Mouse (Mus musculus) brain, adult 2 months (tissue): ENCODE data around the gene Kcnc1.

Experiments used
- DNase-seq: peaks from one replicate; pipeline ENCODE4 v3.0.0; 2011; ENCODE audit warnings: low read depth, low spot score

Kcnc1 gene

DNA sequence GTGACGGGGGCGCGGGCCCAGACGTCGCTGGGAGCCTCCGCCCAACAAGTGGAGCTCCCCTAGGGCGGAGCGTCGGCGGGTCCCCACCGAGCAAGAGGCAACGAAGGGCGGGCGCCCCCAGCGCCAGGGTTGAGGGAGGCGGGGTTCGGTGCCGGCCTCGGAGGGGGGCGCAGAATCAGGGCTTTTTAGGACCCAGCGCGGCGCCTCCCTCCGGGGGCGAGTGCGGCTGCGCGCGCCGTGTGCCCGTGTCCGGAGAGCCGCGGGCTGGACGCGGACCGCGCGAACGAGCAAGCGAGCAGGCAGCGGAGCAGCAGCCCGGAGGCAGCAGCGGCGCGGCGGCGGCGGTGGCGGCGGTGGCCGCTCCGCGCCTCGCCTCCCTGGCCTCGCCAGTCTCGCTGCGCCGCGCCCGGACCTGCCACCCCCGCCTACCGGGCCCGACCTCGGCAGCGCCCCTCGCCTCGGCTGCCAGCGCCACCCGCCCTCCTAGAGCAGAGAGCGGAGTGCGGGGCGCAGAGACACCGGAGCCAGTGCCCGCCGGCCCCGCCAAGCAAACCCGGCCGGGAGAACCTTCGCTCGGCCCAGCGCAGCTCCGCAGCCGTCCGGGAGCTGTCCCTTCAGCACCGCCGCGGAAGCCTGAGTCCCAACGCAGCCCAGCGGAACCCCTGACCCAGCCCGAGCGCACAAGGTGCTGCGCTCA, at the start of gene Kcnc1:
TSS of gene Kcnc1 (plus strand) at position 267 of the 697 bp plus-strand sequence.
- peak; percentile 95 for DNase-seq

- no peak for DNase-seq
Measured at GRCm38 (mm10) chr7:46347692-46348091, 48.6 kb upstream of the Kcnc1 start.

DNA sequence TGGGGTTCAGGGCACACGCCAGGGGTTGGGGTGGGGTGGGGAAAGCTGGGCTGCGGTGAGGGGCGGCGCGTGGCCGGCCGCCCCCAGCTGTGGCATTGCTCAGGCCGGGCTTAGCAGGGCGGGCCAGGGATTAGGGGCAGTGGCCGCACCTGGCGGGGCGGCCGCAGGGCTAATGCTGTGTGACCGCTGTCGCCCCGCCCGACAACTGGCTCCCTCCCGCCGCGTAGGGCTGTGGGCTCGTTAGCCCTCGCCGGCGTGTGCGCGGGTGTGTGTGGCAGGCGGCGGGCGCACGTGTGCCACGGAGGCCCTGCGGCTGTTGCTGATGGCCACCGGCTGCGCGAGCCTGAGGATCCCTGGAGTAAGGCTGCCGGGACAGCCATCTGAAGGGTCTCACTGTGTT, 47.5 kb upstream of the Kcnc1 start:
- DNase-seq = no peak

DNA sequence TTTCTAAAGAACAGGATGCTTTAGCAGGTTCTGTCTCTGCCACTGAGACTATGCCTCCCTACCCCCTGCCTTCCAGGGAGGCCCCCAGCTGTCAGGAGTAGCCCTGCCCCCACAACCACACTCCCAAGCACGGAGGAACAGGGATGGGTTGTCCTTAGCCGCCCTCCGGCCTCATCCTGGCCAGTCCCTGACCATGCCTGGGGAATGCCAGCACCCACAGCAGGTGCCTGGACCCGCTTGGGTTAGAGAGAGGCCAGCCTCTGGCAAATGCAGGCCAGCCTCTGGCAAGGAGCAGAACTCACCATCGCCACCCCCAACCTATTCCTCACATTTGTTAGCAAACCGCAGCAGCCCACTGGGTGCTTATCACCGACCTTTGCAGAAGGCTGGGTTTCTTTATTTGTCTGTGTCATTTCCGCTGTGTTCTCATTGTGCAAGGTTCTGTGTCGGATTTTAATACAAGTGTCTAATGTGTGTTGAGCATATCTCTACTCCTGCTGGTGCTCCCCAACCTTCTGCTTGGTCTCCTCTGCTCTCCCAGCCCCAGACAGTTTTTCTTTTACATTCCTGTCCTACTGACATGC, 46.1 kb upstream of the Kcnc1 start:
- no peak for DNase-seq

DNA sequence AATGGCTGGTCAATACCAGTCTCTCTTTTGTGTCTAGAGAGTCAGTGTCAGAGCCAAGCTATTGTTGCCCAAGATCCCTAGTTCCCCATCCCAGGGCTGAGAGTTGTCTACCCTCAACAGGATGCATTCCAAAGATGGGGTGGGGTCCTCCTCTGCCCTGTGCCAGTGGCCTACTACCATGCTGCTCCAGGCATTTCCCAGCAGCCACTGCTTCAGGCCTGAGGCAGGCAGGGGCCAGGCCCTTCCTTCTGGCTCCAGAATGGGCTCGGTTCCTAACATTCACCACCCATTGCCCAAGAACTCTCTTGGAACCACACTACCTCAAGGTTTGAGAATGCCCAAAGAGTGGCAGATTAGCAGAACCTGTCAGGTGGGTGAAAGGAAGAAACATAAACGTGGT, 43.5 kb upstream of the Kcnc1 start:
- DNase-seq = no peak

DNA sequence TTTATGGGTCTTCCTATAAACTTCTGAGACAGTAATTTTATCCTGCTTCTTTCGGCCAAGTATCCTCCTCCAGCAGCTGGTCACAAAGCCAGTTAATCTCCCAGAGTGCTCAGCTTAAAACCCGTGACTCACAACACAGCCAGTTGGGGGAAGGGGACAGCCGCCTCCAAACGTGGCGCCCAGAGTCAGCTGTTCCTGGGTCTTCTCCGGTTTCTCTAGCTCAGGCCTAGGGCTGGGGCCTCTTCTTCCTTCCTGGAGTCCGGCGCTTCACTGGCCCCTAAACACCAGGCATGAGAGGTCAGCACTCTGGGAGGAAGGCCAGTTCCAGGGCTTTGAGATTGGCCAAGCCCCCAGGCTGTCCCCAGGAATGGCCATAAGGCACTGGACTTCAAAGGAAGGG, 43.1 kb upstream of the Kcnc1 start:
- DNase-seq = no peak

GRCm38 (mm10) chr7:46353875-46354274, 42.4 kb upstream of the Kcnc1 start:
- no peak for DNase-seq

DNA sequence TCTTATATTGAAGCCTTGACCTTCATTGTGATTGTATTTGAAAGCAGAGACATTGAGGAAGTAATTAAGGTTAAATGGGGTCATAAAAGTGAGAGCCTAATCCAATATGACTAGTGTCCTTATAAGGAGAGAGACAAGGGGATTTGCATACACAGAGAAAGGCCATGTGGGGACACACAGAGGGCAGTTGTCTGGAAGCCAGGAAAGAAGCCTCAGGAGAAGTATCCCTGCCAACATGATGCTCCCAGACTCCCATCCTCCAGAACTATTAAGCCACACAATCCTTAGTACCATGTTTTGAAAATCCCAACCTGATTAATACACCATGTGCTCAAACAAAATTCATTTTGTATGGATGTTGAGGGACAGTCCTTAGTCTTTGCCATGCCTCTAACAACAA, 34.5 kb upstream of the Kcnc1 start:
- DNase-seq = no peak

DNA sequence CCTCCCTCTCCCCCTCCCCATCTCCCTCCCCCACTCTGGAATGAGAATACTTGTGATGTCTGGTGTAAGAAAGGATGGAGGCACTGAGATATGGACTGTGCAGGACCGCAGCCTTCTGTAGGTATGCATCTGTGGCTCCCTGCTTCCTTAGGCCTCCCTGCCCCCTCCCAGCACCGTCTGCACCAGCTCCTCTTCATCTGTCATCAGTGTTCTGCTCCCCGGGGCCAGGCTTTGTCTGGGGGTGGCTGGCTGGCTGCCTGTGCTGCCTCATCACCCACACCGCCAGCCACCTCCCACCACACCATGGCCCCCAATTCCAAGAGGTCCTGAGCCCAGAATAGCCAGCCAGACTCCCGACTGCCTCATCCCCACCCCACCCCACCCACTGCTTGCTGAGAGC, 32.1 kb upstream of the Kcnc1 start:
- peak; percentile 51 for DNase-seq

DNA sequence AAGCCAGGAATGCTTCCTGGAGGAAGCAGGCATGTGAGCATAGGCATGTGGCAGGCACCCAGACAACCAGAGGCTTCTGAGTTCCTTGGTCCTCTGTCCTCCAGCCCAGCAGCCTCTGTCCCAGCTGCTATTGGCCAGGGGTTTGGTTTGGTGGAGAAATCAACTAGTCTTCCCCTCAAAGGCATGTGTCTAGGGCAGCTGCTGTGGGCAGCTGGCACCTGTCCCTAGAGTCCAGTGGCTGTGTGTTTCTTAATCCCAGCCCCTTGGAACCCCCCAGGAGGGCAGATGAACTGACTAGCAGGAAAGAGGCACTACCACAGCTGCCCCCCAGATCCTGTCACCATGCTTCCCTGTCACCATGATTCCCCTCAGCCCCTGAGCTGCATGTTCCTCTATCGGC, 30.5 kb upstream of the Kcnc1 start:
- DNase-seq = no peak

GRCm38 (mm10) chr7:46371104-46371503, 25.2 kb upstream of the Kcnc1 start:
- DNase-seq = no peak

GRCm38 (mm10) chr7:46376172-46377007, 19.9 kb upstream of the Kcnc1 start, which contains the start of gene Myod1:
Gene Myod1 (plus strand): TSS chr7:46376474.
- no peak for DNase-seq

DNA sequence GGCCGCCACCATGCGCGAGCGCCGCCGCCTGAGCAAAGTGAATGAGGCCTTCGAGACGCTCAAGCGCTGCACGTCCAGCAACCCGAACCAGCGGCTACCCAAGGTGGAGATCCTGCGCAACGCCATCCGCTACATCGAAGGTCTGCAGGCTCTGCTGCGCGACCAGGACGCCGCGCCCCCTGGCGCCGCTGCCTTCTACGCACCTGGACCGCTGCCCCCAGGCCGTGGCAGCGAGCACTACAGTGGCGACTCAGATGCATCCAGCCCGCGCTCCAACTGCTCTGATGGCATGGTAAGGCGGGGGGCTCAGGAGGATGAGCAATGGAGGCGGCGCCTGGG, 19.3 kb upstream of the Kcnc1 start:
- DNase-seq = no peak

GRCm38 (mm10) chr7:46378123-46378522, 18.2 kb upstream of the Kcnc1 start:
- DNase-seq = peak; percentile 71

- DNase-seq = peak; percentile 79
Measured at GRCm38 (mm10) chr7:46378983-46379382, 17.3 kb upstream of the Kcnc1 start.

GRCm38 (mm10) chr7:46380625-46381024, 15.7 kb upstream of the Kcnc1 start:
- peak; percentile 70 for DNase-seq

GRCm38 (mm10) chr7:46387430-46387829, 8.9 kb upstream of the Kcnc1 start:
- no peak for DNase-seq

DNA sequence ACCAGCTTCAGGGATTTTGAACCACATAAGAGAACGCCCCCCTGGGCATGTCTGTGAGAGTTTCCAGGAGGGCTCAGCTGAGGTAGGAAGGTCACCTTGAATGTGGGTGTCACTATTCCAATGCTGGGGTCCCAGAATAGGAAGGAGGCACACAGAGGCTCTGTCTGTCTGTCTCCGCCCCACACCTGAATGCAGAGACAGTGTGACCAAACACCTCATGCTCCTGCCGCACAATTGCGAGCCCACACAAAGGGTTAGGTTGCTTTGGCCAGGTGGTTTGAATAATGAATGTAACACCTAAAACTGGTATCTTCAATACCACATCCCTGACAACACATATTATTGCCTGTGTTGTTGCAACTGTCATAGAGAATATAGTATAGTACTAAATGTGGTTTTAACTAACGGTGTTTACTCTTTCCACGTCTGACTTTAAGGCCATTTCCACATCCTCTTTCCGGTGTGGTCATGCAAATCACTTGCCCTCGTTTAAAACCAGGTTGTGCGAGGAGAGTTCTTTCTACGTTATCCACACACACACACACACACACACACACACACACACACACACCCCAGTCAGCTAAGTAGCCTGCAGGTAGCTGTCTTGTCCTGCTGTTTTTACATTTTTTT, 6.7 kb upstream of the Kcnc1 start:
- no peak for DNase-seq

DNA sequence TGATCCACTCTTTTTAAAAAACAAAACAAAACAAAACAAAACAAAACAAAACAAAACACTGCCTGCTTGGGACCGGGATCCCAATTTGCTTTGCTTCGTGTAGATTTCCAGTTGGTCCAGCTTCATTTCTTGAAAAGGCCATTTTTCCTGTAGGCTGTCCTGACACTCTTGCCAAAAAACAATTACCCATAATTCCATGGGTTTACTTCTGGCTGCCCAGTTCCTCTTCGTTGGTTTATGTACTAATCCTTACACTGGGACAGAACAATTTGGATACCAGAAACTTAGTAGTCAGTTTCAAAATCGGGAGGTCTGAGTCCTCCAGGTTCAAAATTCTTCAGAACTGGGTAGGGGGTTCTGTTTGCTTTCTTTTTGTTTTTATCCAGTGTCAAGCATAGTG, 6.1 kb upstream of the Kcnc1 start:
- DNase-seq = no peak

DNA sequence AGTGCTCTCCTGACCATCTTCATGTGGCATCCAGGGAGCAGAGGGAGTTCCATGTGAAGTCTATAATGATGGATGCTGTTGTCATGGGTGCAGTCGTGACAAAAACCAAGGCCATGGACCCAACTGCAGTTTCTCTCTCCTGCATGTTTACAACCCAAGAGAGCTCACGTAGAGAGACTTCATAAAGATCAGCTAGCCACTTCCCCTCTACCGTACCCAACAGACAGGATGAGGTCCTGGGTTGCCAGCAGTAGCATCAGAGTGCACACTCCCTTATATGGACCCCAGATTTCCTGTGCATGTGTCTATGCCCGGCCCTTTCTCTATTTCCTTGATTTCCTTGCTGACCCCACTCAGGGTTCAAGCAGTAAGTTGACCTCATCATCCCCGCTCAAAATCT, 4.6 kb upstream of the Kcnc1 start:
- DNase-seq = no peak

GRCm38 (mm10) chr7:46393116-46393515, 3.2 kb upstream of the Kcnc1 start:
- peak; percentile 97 for DNase-seq
